Mouse (Mus musculus): Measurements from ENCODE around the gene Rab1a. TPM values are rescaled to one million over a fixed set of nuclear protein-coding genes. Genes with fewer than 3 reads are reported as not detected.
"Not testable (repeated sequence)": the region's sequence is repeated elsewhere in the genome, so short reads cannot be mapped to it uniquely, and the experiment has no call there.

Rab1a gene
- total RNA-seq, 2 experiments from 2014 or later = 127 to 143 TPM

GRCm38 (mm10) chr11:20216415-20216814 is 15.2 kb downstream of the Rab1a start:
- DNase-seq (ENCODE audit: low spot score in 2 of 2) = no peak

GRCm38 (mm10) chr11:20217227-20217626 is 16.0 kb downstream of the Rab1a start:
- DNase-seq (ENCODE audit: low spot score in 2 of 2) = no peak

- not testable (repeated sequence) for DNase-seq (ENCODE audit: low spot score in 2 of 2)
These were observed 20.4 kb downstream of the Rab1a start for GRCm38 (mm10) chr11:20221671-20222070.

DNA sequence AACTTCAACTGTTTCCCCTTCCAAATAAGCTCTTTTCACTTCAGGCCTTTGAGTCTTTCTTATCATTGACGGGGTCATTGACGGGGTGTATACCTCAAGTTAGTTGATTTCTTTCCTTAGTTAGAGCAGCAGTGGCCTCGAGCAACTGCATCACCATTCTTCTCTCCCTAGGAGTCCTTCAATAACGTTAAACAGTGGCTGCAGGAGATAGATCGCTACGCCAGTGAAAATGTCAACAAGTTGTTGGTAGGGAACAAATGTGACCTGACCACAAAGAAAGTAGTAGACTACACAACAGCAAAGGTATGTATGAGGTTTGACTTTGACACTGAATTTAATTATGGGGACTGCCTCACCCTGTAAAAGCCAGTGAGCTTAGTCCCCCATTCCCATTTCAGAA is 23.0 kb downstream of the Rab1a start:
- no peak for DNase-seq (ENCODE audit: low spot score in 2 of 2)

DNA sequence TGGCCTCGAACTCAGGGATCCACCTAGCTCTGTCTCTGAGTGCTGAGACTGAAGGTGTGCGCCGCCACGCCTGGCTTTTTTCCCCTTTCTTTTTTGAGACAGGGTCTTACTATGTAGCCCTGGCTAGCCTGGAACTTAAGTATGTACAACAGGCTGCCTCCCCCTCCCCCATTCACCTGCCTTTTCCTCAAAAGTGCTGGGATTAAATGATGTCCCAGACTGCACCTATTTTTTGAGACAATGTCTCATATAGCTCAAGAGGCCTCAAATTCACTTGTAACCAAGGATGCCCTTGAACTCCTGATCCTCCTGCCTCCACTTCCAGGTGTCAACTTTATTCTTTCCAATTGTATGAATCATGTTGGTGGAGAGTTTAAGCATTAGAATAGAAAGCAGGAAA is 24.7 kb downstream of the Rab1a start:
- no peak for DNase-seq (ENCODE audit: low spot score in 2 of 2)

GRCm38 (mm10) chr11:20228666-20229065 is 27.4 kb downstream of the Rab1a start:
- DNase-seq (ENCODE audit: low spot score in 2 of 2) = no peak

DNA sequence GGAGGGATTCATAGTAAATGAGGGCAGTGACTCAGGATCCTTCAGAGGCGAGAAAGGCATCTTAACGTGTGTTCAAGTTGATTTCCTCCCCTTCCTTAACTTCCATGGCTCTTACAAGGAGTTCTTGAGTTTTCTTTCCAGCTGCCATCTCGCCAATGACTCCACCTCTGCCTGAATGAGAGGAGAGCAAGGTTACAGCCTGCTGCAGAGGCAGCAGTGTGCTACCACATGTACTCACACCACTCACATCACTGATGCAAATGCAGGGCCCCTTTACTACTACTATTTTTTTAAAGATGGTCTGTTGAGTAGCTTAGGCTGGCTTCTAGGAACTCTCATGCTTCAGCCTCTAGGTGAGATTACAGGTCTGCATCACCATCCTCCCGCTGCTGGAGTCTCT is 28.1 kb downstream of the Rab1a start:
- DNase-seq (ENCODE audit: low spot score in 2 of 2) = no peak

DNA sequence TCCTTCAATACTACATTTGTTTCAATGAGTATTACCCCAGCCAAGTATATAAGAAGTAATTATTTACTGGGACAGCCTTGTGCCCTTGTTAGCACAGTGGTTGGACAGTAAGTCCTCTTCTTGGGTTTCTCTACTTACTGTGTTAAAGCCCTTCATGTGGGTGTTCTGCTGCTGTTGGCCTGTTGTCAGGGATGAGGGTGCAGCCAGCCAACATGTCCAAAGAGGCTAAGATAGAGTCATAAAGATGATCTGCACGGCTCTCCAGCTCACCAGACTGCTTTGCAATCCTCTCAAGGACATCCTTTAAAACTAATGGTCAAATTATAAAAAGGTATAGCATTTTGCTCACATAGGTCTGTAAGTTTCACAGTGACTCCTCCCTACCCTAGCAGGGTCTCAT is 29.1 kb downstream of the Rab1a start:
- no peak for DNase-seq (ENCODE audit: low spot score in 2 of 2)

DNA sequence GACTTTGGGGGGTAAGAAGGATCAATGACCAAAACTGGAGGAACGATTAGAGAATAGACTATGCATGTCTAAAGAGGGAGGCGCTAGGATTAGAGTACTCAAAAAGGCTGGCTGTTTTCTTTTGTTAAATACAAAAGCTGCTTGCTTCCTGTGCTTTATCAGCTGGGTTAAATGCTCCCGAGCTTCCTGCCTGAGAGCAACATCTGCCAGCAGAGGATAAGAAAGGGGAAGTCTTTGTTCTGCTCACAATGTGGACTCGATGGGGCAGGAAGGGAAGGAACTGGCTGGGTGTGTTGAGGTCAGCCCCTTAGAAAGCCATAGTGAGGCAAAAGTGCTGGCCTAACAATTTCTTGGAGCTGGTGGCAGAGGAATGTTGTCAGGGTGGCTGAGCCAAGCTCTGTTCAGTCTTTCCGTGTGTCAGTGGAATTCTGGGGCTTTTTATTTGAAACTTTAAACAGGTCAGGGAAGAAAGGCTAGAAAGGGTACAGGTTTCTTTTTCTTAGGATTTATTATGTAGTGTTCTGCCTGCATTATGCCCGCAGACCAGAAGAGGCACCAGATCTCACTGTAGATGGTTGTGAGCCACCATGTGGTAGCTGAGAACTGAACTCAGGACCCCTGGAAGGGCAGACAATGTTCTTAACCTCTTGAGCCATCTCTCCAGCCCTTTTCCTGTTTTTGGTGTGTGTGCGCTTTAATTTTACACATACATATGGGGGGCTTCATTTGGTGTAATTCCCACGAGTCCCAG is 30.1 kb downstream of the Rab1a start:
- no peak for DNase-seq (ENCODE audit: low spot score in 2 of 2)

DNA sequence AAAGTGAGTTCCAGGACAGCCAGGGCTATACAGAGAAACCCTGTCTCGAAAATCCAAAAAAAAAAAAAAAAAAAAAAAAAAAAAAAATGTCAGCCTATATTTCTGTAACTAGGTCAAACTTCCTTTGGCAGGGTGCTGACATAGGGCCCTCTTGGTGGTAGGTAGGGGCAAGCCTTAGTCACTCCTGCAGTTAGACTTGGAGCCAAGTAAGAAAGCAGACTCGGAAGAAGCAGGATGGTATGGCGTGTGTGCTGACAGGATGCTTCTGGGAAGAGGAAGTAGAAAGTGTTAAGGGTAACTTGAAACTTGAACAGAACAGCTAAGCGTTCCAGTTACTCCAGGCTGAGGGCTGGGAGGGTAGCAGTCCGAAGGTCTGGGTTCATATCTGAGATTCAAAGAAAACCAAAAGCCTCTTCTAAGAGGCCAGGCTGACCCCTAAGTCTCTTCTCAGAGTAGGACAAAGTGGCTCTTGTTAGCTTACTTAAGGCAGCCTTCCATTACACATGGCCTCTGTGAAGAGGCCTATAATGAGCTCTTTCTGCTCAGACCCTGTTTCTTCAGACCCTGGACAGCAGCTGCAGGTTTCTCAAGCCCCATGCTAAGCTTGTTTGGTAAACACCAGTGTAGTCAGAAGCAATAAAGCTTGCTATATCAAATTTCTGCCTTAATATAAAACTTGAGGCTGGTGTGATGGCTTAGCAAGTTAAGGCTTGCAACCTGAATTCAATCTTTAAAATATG is 31.0 kb downstream of the Rab1a start:
- DNase-seq (ENCODE audit: low spot score in 2 of 2) = no peak

DNA sequence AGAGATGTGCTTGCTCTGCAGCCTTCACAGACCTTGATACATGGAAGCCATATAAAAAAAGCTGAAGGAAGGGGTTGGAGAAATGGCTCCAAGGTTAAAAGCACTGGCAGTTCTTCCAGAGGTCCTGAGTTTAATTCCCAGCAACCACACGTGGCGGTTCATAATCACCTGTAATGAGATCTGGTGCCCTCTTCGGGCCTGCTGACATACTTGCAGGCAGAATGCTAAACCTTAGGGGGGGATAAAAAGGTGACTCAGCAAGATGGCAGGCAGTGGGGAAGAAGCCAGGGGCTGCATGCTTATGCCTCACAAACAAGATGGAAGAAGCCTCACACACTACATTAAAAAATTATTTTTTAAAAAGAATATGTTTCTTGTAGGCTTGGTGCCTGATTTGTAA is 33.0 kb downstream of the Rab1a start:
- no peak for DNase-seq (ENCODE audit: low spot score in 2 of 2)

DNA sequence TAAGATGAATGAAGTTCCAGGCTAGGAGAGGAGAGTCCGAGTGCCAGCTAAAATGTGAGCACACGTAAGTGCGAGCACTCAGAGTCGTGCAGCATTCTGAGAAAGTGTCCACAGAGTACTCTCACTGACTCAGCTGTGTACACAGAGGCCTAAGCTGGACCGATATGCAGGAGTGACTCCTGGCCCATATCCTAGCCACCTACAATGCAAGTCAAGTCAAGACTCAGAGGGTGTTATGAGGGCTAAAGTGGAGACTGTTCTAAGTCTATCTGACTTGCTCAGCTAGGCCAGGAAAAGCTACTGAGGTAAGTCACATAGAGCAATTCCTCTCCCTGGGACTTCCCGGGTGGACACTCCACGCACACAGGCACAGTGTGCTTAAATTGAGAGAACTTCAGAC is 35.8 kb downstream of the Rab1a start:
- no peak for DNase-seq (ENCODE audit: low spot score in 2 of 2)

GRCm38 (mm10) chr11:20237976-20238375 is 36.7 kb downstream of the Rab1a start:
- DNase-seq (ENCODE audit: low spot score in 2 of 2) = no peak

GRCm38 (mm10) chr11:20239279-20239861 is 38.1 kb downstream of the Rab1a start:
- DNase-seq (ENCODE audit: low spot score in 2 of 2) = no peak

GRCm38 (mm10) chr11:20240331-20240730 is 39.1 kb downstream of the Rab1a start:
- DNase-seq (ENCODE audit: low spot score in 2 of 2) = no peak

DNA sequence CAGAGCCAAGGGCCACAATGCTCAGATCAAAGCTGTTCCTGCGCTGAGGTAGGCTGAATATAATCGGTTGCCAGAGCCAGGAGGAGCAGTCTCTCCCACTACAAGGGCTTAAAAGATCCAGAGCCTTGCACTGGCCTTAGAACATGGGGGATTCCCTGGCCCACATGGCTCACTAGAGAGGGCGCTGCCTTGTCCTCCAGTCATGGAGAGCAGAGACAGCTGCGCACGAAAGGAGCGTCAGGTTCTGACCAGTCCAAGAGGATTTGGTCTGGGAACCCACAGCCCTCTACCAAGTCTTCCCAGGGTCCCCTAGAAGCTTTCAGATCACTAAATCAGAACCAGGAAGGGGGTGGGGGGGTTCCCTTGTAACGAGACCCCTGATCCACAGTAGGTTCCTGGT is 40.1 kb downstream of the Rab1a start:
- no peak for DNase-seq (ENCODE audit: low spot score in 2 of 2)

DNA sequence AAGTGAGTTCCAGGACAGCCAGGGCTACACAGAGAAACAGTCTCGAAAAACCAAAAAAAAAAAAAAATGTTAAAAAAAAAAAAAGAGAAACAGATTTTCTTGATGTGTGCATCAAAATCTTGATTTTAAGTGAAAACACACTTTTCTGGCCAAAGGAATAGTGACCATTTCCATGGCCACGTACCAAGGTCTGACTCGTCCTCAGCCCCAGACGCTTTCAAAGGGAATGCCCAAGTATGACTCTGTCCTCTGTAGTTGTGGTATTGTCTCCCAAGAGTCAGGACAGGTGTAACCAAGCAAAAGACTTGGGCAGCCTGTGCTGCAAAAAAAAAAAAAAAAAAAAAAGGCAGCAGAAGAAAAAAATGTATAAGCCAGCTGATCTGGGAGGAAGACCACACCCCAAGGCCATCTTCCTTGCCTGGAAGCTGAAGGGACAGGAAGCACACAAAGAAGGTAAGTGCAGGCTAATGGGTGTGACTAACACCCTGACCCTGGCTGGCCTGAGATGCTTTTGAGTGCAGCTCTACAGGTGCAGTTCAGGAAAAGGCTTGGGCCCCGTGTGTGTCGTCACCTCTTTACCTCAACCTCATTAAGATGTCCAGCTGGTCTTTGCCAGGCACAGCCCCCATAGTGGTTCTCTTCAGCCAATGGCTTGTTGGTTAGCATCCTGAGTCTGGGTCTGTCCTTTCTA is 41.3 kb downstream of the Rab1a start:
- no peak for DNase-seq (ENCODE audit: low spot score in 2 of 2)

GRCm38 (mm10) chr11:20243214-20243913 is 42.1 kb downstream of the Rab1a start:
- DNase-seq (ENCODE audit: low spot score in 2 of 2) = no peak

GRCm38 (mm10) chr11:20244336-20245290 is 43.4 kb downstream of the Rab1a start:
- no peak for DNase-seq (ENCODE audit: low spot score in 2 of 2)

DNA sequence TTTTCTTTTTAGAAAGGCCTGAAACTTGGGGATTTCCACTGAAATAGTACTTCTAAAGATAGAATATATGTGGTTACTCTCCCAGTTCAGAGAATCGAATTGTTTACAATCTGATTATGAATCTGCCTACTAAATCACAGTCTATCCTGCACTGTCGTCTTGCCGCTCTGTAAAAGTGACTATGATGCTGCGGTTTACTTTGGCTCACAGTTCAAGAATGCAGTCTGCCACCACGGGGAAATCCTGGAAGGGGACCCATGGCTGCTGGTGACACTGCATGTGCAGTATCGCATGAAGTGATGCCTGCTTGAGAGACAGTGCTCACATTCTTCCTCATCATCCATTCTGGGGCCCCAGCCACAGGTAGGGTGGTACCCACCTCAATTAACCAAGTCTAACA is 44.1 kb downstream of the Rab1a start:
- no peak for DNase-seq (ENCODE audit: low spot score in 2 of 2)

All from gastrocnemius, postnatal 4 days (tissue).